Mouse (Mus musculus) mouse embryonic stem cell (cell line): ENCODE results near the gene Kcnrg.
"Not testable (repeated sequence)": the region's sequence is repeated elsewhere in the genome, so short reads cannot be mapped to it uniquely, and the experiment has no call there.

Experiments used
- in situ Hi-C, 2 experiments: fragments of 300-500 bp; cut with MboI; formaldehyde crosslinking; loops; 1 replicate in 1 of 2; 3 replicates in 1 of 2; pipeline ENCODE4 v1.14.3; 2019 to 2020; ENCODE audit warnings: low sequenced_read_pairs in 2 of 2, low pct_unique_long_range_greater_than_20kb in 1 of 2, mixed read lengths in 1 of 2; ENCODE audit not compliant: unreplicated experiment in 1 of 2

The Kcnrg gene

DNA sequence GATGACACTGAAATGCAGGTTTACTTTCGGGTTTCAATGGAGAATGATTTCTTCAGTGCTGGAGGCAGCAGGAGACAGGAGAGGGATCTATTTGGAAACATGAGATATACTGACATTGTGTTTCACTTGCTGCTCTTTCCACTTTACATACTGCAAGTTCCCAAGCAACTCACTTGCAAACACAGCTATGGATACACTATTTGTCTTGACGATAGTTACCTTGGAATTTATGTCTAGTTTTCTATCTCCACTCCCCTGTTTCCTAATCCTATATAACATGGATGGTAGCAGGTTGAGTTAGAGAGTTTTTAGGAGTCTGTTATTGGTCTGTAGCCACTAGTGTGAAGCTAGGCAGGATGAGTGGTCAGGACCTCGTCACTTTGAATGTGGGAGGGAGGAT, at the start of gene Kcnrg:
TSS of gene Kcnrg (plus strand) at position 301 of the 400 bp plus-strand sequence.
- in situ Hi-C loops, result no loop called here

DNA sequence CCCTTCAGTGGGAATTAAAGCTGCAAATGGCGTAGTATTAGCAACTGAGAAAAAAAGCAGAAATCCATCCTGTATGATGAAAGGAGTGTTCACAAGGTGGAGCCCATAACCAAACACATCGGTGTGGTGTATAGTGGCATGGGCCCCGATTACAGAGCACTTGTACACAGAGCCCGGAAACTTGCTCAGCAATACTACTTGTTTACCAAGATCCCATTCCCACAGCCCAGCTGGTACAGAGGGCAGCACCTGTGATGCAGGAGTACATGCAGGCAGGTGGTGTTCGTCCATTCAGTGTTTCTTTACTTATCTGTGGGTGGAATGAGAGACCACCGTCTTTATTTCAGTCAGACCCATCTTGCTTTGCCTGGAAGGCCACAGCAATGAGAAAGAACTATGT, 48.4 kb upstream of the Kcnrg start:
- in situ Hi-C loops, result loop anchor here in 1 of 2 experiments (25.0 kb wide), 1 partner anchor 903 kb away; the partner anchor contains the start of gene Gucy1b2

DNA sequence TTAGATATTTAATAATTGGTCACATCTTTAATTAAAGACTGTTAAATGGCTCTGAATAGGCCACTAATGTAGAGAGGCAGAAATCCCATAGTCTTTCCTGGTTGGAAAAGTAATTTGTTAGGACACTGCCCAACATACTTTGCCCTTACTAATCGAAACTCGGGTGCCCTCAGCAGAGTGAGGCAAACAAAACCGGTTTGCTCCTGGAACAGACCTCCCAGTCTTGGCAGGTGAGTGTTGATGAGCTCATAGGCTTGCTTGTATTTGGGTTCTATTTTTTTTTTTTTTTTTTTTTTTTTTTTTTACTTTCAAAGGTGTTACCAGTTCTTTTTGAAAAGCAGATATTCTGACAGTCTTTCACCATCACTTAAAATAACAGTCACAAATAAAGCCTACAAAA, 47.4 kb upstream of the Kcnrg start:
- in situ Hi-C loops, result loop anchor here in 1 of 2 experiments (25.0 kb wide), 1 partner anchor 902 kb away; the partner anchor contains the start of gene Gucy1b2

DNA sequence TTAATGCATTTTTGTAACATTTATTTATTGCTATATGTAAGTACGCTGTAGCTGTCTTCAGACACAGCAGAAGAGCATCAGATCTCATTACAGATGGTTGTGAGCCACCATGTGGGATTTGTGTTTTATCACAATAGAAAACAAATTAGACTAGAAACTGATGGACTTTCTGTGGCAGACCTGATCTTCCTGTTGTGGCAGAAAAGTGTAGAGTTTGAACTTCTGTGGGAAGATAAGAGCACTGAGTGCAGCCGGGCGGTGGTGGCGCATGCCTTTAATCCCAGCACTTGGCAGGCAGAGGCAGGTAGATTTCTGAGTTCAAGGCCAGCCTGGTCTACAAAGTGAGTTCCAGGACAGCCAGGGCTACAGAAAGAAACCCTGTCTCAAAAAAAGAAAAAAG, 41.0 kb upstream of the Kcnrg start:
- in situ Hi-C loops, result loop anchor here in 1 of 2 experiments (25.0 kb wide), 1 partner anchor 896 kb away; the partner anchor contains the start of gene Gucy1b2

DNA sequence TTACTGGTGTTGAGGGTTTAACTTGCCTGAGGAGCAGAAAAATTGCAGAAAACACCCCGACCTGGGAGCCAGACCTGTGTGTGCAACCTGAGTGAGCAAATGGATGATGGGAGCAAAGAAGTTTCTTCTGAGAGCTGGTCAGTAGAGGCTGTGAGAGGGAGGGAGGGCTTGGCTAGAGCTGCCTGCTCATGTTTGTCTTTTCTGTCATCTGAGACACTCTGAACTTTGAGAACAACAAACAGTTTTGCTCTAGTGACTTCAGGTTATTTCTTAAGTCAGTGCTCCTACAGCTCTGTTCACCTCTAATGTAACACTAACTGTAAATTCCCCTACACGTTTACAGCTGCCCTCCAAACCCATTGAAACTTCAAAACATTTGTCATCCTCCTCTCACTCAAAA, 37.9 kb upstream of the Kcnrg start:
- in situ Hi-C loops, result loop anchor here in 1 of 2 experiments (25.0 kb wide), 1 partner anchor 893 kb away; the partner anchor contains the start of gene Gucy1b2

DNA sequence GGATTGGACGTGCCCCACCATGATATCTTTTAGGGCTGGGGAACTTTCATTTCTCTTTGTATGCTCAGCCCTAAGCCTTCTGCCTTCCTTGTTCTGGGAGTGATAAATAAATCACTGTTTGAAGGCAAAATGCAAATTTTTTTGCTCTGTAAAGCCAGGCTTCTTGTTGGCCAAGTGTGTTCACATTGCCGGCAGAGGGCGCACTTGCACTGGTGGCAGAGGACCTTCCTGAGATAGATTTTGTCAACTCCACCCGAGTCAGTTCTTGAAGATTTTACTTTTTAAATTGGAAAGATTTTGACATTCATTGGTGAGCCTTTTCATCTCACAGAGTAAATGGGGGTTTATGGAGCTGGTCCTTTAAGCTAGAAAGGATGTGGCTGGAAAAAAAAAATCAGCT, 35.9 kb upstream of the Kcnrg start:
- in situ Hi-C loops, result loop anchor here (10.0 to 25.0 kb wide), 3 partner anchors 673 to 891 kb away; partner anchors contain the start of gene Gucy1b2 (in 2 of the 2)

DNA sequence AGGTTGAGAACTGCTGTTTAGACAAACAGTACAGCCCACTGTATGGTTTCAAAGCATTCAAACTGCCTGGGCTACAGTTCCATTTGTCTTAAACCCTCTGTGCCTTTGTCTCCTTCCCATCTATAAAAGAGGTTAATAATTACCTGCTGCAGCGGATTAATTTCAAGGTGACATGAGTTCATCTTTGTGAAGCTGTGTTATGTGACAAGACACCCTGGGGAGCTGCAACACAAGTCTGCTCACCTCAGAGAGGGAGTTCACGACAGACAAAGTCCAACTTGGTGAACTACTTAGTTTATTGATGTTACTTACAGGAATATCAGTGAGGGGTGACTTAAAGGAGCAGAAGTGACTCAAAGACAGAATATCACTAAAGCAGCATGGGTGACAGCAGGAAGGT, 35.1 kb upstream of the Kcnrg start:
- in situ Hi-C loops, result loop anchor here (10.0 to 25.0 kb wide), 3 partner anchors 673 to 890 kb away; partner anchors contain the start of gene Gucy1b2 (in 2 of the 2)

DNA sequence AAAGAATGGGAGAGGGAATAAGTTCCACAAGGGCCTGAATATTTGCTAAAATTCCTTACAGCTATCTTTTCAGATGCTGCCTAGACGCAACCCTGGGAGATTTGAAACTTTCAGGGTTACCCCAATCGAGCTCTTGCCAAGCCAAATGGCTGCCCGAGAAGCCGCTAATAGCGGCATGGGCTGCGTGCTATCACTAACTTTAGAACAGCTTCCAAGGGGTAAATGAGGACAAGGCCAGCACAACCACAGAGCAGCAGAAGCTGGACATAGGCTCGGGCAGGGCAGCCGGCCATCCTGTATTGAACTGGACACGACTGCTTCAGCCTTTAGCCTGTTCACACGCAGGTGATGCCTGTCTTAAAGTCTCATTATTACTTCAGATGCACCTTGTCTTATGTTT, 32.2 kb upstream of the Kcnrg start:
- in situ Hi-C loops, result loop anchor here in 1 of 2 experiments (10.0 kb wide), 2 partner anchors 670 to 880 kb away; partner anchors contain the start of gene Gucy1b2

DNA sequence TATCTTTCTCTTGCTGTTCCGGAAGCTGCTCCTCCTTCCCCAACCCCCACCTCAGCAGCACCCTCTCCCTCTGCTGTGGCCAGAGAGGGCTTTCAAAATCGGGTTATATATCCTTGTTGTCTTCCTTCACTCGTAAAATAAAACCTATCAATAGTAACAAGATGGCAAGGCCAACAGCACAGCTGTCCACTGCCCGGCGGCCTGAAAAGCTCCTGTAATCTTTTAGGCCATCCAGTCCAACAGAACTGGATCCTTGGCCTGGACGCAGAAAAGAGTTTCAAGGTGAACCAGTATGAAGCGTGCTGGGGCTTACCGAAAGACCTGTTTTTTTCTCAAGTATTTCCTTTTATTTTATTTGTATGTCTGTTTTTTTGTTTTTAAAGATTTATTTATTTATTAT, 31.3 kb upstream of the Kcnrg start:
- in situ Hi-C loops, result loop anchor here in 1 of 2 experiments (10.0 kb wide), 2 partner anchors 669 to 879 kb away; partner anchors contain the start of gene Gucy1b2

DNA sequence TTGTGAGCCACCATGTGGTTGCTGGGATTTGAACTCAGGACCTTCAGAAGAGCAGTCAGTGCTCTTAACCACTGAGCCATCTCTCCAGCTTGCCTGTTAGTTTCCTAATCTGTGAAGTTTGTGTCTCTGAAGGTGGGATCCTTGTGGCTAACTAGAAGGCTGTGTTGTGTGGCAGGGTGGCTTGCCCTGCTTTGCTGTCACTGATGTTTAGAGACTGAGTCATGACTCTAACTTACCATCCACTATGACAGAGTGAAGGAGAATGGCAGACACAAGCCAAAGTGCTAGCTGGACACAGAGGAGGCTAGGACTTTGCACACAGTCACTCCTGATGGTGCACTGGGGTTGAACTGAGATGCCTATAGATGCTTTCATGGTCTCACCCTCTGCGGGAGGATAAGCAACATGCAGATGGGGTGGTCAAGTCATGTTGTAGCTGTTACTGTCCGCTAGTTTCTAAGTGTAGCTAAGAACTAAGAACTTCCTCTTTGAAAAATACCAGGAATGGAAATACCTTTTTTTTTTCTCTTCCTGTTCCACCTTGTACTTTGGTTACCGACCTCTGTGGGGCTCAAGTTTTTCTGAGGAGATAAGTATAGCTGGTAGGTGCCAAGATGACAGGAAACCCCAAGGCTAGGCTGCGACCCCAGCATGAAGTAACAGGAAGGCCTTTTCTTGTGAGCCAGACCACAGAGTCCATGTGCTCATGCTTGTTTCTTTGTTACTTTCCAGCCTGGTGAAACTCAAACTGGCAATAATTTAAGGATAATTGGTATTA, 17.8 kb upstream of the Kcnrg start:
- in situ Hi-C loops, result no loop called here

DNA sequence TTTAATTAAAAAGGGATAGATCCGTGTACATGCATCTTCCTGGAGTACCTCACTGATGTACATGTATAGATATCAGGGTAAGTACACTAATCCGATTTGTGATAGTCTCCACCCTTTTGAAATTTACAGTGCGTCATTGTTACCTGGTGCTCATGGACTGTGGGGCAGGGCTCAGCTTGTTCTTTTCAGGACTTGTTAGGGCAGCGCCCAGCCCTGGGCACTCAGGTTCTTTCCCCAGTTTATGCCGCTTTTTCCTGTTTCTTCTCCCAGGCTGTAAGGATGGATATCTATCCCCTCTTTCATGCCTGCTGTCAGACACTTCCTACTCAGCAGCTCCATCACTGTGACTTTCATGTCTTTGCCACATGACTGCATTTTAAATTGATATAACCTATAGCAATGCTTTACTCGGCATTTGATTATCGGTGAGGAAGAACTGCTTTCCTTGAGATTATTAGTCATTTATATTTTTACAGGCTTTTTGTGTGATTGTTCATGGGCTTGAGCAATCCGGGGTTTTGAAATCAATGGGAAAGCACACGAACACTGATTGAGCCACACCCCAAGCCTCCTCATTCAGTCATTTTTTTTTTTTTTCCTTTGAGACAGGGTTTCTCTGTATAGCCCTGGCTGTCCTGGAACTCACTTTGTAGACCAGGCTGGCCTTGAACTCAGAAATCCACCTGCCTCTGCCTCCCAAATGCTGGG, 10.4 kb upstream of the Kcnrg start:
- in situ Hi-C loops, result no loop called here

DNA sequence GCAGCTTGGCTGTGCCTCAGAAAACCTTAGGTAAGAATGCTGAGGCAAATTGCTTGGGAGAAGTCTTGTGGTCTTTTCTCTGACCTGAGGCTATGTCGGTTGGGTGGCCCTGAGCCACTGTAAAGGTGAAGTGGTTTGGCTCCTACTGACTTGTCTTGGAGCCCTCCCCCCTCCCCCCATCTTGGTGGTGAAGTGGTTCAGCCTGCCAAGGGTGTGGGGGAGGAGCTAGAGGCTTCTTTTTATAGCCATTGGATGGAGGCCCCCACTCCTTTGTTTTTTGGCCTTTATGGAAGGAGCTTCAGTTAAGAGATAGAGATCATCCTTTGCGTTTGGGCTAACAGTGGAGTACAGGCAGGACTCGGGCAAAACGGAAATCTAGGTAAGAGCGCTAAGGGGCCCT, 9.3 kb upstream of the Kcnrg start, which contains the start of gene Trim13:
TSS of gene Trim13 (plus strand) at position 280 of the 400 bp plus-strand sequence.
- in situ Hi-C loops, result no loop called here

DNA sequence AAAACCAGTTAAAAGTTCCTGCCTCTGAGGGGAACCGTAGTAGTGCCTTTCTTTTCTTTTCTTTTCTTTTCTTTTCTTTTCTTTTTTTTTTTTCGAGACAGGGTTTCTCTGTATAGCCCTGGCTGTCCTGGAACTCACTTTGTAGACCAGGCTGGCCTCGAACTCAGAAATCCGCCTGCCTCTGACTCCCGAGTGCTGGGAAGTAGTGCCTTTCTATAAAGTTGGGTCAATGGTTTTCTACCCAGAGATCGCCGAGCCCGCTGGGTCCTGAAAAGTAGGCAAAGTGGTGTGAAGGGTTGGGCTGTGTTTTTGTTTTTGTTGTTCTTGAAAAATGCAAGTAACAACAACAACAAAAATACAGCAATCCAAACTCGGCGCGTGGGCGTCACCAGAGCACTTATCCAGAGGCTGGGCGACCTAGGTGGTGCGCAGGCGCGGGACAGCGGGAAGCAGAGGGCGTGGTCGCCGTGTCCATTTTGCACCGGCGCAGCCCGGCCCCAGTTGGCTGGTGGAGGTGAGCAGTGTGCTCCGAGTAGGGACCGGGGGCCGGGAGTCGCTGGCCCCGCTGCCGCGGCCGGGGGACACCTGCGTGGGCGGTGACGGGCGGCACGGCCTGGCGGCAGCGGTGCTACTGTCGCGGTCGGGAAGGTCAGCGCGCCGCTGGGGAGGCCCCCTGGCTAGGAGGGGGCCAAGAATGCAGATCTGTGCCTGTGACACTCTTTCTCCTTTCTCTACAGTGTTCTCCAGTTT, 8.0 kb upstream of the Kcnrg start:
- in situ Hi-C loops, result no loop called here

DNA sequence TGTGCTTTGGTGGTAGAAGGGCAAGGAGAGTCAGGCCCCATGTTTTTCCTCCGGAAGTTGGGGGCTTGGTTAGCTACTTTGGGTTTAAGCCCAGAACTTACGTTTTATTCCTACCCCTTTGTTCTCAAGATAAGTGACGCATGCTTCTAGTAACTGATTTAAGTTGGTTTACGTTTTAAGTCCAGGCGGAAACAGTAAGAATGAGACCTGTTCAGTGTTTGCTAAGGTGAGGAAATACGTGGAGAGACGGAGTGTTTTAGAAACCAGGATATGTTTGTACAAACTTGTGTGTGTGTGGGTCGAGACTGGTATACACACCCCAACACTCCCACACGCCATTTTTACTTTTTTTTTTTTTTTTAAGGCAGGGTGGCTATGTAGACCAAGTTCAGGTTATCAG, 5.9 kb upstream of the Kcnrg start:
- in situ Hi-C loops, result no loop called here

DNA sequence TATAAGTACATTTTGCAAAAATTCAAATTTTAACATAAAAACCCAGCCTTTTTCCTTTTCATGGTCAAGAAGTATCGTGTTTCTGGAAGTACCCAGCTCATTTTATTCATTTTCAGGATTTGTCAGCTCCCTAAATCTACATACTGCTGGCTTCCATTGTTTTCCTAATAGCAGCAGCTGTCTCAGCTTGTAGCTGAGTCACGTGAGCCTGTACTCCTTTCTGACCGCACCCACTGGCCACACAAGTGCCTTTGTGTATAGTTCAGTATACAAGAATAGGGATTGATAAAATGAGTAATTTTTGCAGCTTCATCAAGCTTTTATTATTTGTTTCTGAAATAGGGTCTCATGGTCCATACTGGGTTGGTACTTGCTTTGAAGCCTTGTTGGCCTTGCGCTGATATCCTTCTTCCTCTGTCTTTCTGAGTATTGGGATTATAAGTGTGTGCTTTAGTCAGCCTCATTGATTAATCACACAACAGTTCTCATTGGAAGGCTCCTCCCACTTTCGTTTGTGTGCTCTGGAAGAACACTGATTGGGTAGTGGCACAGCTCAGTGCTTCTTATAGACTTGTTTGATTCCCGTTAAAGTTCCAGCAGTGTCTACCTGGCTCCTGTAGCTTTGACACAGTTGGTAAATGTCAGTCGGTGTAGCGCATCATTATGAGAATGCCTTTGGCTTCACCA, 4.0 kb upstream of the Kcnrg start:
- in situ Hi-C loops, result no loop called here

DNA sequence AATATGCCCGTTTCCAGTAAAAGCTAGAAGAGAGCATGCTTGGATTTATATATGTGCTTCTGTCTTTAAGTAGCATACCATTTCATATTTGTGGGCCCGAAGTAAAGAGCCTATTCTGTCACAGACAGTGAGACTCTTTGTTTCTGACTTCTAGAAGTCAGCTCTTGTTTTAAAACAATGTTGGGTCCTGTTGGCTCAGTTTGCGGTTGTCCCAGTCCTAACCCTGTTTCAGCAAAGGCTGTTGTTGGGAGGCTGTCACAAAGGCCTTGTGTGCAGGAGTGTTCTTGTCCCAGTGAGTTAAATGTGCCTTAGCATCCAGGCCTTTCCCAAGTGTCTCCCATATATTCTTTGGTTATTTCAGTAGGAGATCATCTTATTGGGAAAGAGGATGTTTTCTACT, 3.2 kb upstream of the Kcnrg start:
- in situ Hi-C loops, result no loop called here

DNA sequence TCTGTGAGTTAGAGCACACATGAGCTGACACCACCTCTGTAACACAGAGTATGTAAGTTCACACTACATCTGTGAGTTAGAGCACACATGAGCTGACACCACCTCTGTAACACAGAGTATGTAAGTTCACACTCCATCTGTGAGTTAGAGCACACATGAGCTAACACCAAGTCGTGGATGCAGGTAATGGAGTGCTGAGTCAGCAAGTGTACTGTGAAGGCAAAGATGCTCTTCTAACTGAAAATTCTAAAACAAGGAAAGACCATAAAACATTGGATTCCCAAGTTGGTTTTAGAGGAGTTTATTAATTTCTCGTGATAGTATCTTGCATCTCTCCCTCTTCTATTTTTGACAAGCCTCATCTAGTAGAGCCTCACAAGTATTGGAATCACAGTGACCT, 1.2 kb upstream of the Kcnrg start:
- in situ Hi-C loops, result not testable (repeated sequence)

DNA sequence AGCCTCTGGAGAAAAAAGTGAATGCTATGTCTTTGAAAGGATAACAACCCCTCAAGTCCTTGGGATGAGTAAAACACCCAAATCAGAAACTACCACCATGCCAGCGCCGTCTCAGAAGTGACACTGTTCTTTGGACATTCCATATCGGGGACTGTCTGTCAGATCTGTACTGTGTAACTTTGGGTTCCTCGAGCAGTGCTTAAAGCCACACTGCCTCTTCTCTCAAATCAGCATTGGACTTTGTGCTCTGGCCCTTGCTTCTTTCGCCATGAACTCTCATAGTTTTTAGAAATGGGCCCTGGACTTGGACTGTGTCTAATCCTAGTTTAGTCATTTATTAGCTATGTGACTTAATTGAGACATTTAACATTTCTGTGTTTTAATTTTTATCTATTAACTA, 4.5 kb downstream of the Kcnrg start:
- in situ Hi-C loops, result no loop called here
